Comparison of ENCODE assay signal across 11 mouse cellular contexts in the genomic region with DNA sequence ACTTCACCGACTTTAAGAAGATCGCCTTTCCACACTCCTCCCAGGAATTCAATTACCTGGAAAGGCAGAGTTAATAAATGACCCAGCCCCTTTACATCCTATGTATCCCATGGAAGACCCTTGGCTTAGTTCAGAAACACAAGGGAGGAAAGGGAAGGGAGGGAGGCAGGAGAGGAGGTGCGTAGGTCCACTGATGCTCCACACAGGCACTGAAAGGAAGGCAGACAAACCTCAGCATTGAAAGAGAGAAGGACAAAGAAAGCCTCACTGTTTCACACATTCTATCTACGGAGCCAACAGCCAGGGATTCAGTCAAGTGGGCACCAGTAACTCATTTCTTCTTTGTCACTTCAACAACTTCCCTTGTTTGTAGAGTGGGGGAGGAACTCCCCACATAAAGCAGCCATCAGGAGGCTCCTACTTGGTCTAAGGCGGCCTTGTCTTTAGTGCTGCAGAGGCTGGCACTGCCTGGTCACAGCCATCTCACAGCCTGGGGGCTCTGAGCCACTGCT.
A peak's percentile ranks its signal among the peaks of the same experiment; 100 is the strongest.
DNase-seq lines count a peak whose midpoint lies in the region; ATAC-seq and TF ChIP-seq lines count a peak whose summit lies in the region.
"Had no signal": no experiment of that assay in that cellular context is flagged by ENCODE, and none has a peak within 500 bp of the region (broad histone marks: within the 10 kb centered on the region; RNA-seq: fewer than 3 reads in every experiment).

No protein-coding gene starts in this region.

- H3K36me3 ChIP-seq in forebrain, postnatal 0 days (ENCODE audit: insufficient read depth): no peaks in the 10 kb centered on the region
- H3K36me3 ChIP-seq in hindbrain, embryonic 16.5 days (ENCODE audit: control insufficient read depth, insufficient read depth, low read length): no peaks in the 10 kb centered on the region; the same call in 1 of the 2 replicates
- H3K36me3 ChIP-seq in midbrain, embryonic 16.5 days (ENCODE audit: control insufficient read depth, insufficient read depth, low read length): no peaks in the 10 kb centered on the region

- peak; percentile 60 for DNase-seq in left cerebral cortex, adult 11 months (ENCODE audit: low spot score)
- DNase-seq in left cerebral cortex, adult 18-20 months (ENCODE audit: low spot score in 2 of 2): no peak
- no peak for DNase-seq in forebrain, postnatal 0 days
- DNase-seq in right cerebral cortex, postnatal 25 days: no peak
- DNase-seq in cerebellum, adult 8-10 months: no peak
- DNase-seq: heart, adult 2 months had no signal

- peak; percentile 77 for ATAC-seq in forebrain, postnatal 0 days
- ATAC-seq in hindbrain, embryonic 16.5 days: peak; percentile 84
- peak; percentile 59 for ATAC-seq in midbrain, embryonic 16.5 days
- ATAC-seq: intestine, embryonic 16.5 days had no signal

- H3K9ac ChIP-seq in forebrain, postnatal 0 days: no peak overlapping the region
- H3K9ac ChIP-seq in hindbrain, embryonic 16.5 days (ENCODE audit: low read depth, low read length): no peak overlapping the region
- H3K9ac ChIP-seq in midbrain, embryonic 16.5 days (ENCODE audit: low read depth, low read length): no peak overlapping the region

- H3K4me3 ChIP-seq in forebrain, postnatal 0 days (ENCODE audit: low read depth, low read length): no peak overlapping the region
- no peak overlapping the region for H3K4me3 ChIP-seq in hindbrain, embryonic 16.5 days (ENCODE audit: low read length)
- H3K4me3 ChIP-seq in midbrain, embryonic 16.5 days (ENCODE audit: low read depth, low read length): no peak overlapping the region
- H3K4me3 ChIP-seq: heart, adult 2 months had no signal

- H3K27ac ChIP-seq in forebrain, postnatal 0 days (ENCODE audit: low read depth, low read length): peak overlapping the region; percentile 35; the same call in 1 of the 2 replicates
- peak overlapping the region; percentile 41; the same call in 1 of the 2 replicates for H3K27ac ChIP-seq in hindbrain, embryonic 16.5 days (ENCODE audit: low read depth, low read length)
- no peak overlapping the region for H3K27ac ChIP-seq in midbrain, embryonic 16.5 days (ENCODE audit: low read length)
- H3K27ac ChIP-seq: heart, adult 2 months had no signal

- no peaks in the 10 kb centered on the region for H3K27me3 ChIP-seq in forebrain, postnatal 0 days (ENCODE audit: insufficient read depth, low read length)
- H3K27me3 ChIP-seq in hindbrain, embryonic 16.5 days (replicated peaks; ENCODE audit: control insufficient read depth, insufficient read depth, low read length): no peaks in the 10 kb centered on the region
- H3K27me3 ChIP-seq in midbrain, embryonic 16.5 days (ENCODE audit: control insufficient read depth, insufficient read depth, low read depth, low read length): no peaks in the 10 kb centered on the region

- TF ChIP-seq CTCF in forebrain, postnatal 0 days (IDR thresholded peaks at IDR 0.05; ENCODE audit: low read depth): no peak

- no peaks in the 10 kb centered on the region for H3K4me1 ChIP-seq in forebrain, postnatal 0 days (ENCODE audit: insufficient read depth)
- peaks cover 4% of the 10 kb centered on the region; the same call in 1 of the 2 replicates for H3K4me1 ChIP-seq in hindbrain, embryonic 16.5 days (ENCODE audit: control insufficient read depth, insufficient read depth, low read depth, low read length)
- H3K4me1 ChIP-seq in midbrain, embryonic 16.5 days (ENCODE audit: control insufficient read depth, insufficient read depth, low read length): peaks cover 4% of the 10 kb centered on the region; the same call in 1 of the 2 replicates

- no peak overlapping the region for H3K4me2 ChIP-seq in forebrain, postnatal 0 days (ENCODE audit: low read depth)
- H3K4me2 ChIP-seq in hindbrain, embryonic 16.5 days (ENCODE audit: low read length): no peak overlapping the region
- H3K4me2 ChIP-seq in midbrain, embryonic 16.5 days (ENCODE audit: low read length): no peak overlapping the region
- H3K4me2 ChIP-seq: liver, embryonic 11.5 days had no signal

- no peaks in the 10 kb centered on the region for H3K9me3 ChIP-seq in forebrain, postnatal 0 days (ENCODE audit: low read length)
- H3K9me3 ChIP-seq in hindbrain, embryonic 16.5 days (ENCODE audit: control insufficient read depth, low read length): no peaks in the 10 kb centered on the region
- H3K9me3 ChIP-seq in midbrain, embryonic 16.5 days (replicated peaks; ENCODE audit: control insufficient read depth, low read length, poor library complexity, severe bottlenecking): no peaks in the 10 kb centered on the region
- H3K9me3 ChIP-seq: G1E had no signal

- 60% methylated on average over 5 of the region's 5 CpGs for WGBS in forebrain, postnatal 0 days
- 43% methylated on average over 5 of the region's 5 CpGs for whole genome bisulfite sequencing in hindbrain, embryonic 16.5 days
- 60% methylated on average over 5 of the region's 5 CpGs for WGBS in midbrain, embryonic 16.5 days
